Mouse (Mus musculus) intestine, postnatal 0 days (tissue): ENCODE results near the gene Tcf25. TPM values are rescaled to one million over a fixed set of nuclear protein-coding genes. Genes with fewer than 3 reads are reported as not detected.
"Not testable (repeated sequence)": the region's sequence is repeated elsewhere in the genome, so short reads cannot be mapped to it uniquely, and the experiment has no call there.

Experiments used
- ATAC-seq: fragments of 200-750 bp; cut with Nextera tagmentation; 2 replicates; pipeline ENCODE4 v1.8.0; 2017; ENCODE audit warnings: mild to moderate bottlenecking, moderate TSS enrichment, moderate library complexity
- H3K27ac ChIP-seq: fragments of 300-500 bp; sonication (generic); 2 replicates; pipeline ENCODE4 v1.5.1; 2014; ENCODE audit warnings: mild to moderate bottlenecking, low read depth, low read length, moderate library complexity
- H3K27me3 ChIP-seq: fragments of 300-500 bp; sonication (generic); replicated peaks from 2 replicates; pipeline ENCODE4 v1.6.1; 2014; ENCODE audit warnings: low read length, mixed read lengths; ENCODE audit not compliant: control insufficient read depth, insufficient read depth
- H3K36me3 ChIP-seq: fragments of 300-500 bp; sonication (generic); 2 replicates; pipeline ENCODE4 v1.6.1; 2014; ENCODE audit warnings: mild to moderate bottlenecking, moderate library complexity; ENCODE audit not compliant: control insufficient read depth, insufficient read depth
- H3K4me1 ChIP-seq: fragments of 300-500 bp; sonication (generic); replicated peaks from 2 replicates; pipeline ENCODE4 v1.6.1; 2014; ENCODE audit warnings: antibody characterized with exemption, low read length, mixed read lengths; ENCODE audit not compliant: control insufficient read depth, insufficient read depth
- H3K4me2 ChIP-seq: fragments of 300-500 bp; sonication (generic); replicated peaks from 2 replicates; pipeline ENCODE4 v1.6.1; 2014; ENCODE audit warnings: low read depth, mild to moderate bottlenecking, moderate library complexity
- H3K4me3 ChIP-seq: fragments of 300-500 bp; sonication (generic); 2 replicates; pipeline ENCODE4 v1.5.1; 2014; ENCODE audit warnings: low read depth, low read length
- H3K9ac ChIP-seq: fragments of 300-500 bp; sonication (generic); 2 replicates; pipeline ENCODE4 v1.6.1; 2014; ENCODE audit warnings: mild to moderate bottlenecking, low read depth, low read length
- H3K9me3 ChIP-seq: fragments of 300-500 bp; sonication (generic); 2 replicates; pipeline ENCODE4 v1.6.1; 2016; ENCODE audit warnings: mixed run types; ENCODE audit not compliant: control insufficient read depth
- CTCF ChIP-seq: sonication (generic); IDR thresholded peaks from 2 replicates; pipeline ENCODE4 v1.5.1; 2016; ENCODE audit warnings: low read depth, mild to moderate bottlenecking, control low read depth, antibody characterized with exemption, moderate library complexity
- WGBS: fragments of 180-500 bp; shearing (Covaris S2); extraction: QIAGEN DNeasy Blood & Tissue Kit; methylation state at CpG from one replicate; pipeline ENCODE4 v1.1.7; 2014; 5-methylcytosine and 5-hydroxymethylcytosine counted together
- polyA plus RNA-seq: library from polyadenylated mRNA; unstranded; fragments of >200 nt; fragmentation: Nextera tagmentation; extraction: Ambion mirVana; gene quantifications from 2 replicates; pipeline ENCODE4 v1.2.1, GENCODE M21; 2015

Gene Tcf25
- polyA plus RNA-seq, 1 experiment from 2014 or later: 147 TPM

GRCm38 (mm10) chr8:123446799-123447198, 73.2 kb downstream of the Tcf25 start:
- ATAC-seq: no peak
- H3K4me3 ChIP-seq: no peak overlapping the region
- TF ChIP-seq CTCF: no peak
- H3K4me2 ChIP-seq: no peak overlapping the region
- H3K9me3 ChIP-seq: no peaks in the 10 kb centered on the region
- 75% methylated on average over 6 of the region's 6 CpGs for WGBS
- no peaks in the 10 kb centered on the region for H3K27me3 ChIP-seq
- H3K36me3 ChIP-seq: no peaks in the 10 kb centered on the region; the same call in 1 of the 2 replicates
- no peak overlapping the region for H3K9ac ChIP-seq
- no peak overlapping the region for H3K27ac ChIP-seq
- no peaks in the 10 kb centered on the region for H3K4me1 ChIP-seq

GRCm38 (mm10) chr8:123450783-123451182, 77.2 kb downstream of the Tcf25 start:
- H3K4me2 ChIP-seq: no peak overlapping the region
- H3K9me3 ChIP-seq: no peaks in the 10 kb centered on the region
- TF ChIP-seq CTCF: no peak
- H3K4me1 ChIP-seq: no peaks in the 10 kb centered on the region
- 89% methylated on average over 5 of the region's 5 CpGs for WGBS
- H3K27me3 ChIP-seq: no peaks in the 10 kb centered on the region
- H3K27ac ChIP-seq: no peak overlapping the region
- H3K4me3 ChIP-seq: no peak overlapping the region
- no peak overlapping the region for H3K9ac ChIP-seq
- H3K36me3 ChIP-seq: peaks cover 33% of the 10 kb centered on the region
- ATAC-seq: no peak

GRCm38 (mm10) chr8:123451747-123452146, 78.2 kb downstream of the Tcf25 start:
- not testable (repeated sequence) for H3K9me3 ChIP-seq, H3K9ac ChIP-seq, ATAC-seq, H3K27ac ChIP-seq, H3K27me3 ChIP-seq, H3K4me2 ChIP-seq, H3K4me3 ChIP-seq, H3K4me1 ChIP-seq
- WGBS: 91% methylated on average over 12 of the region's 12 CpGs
- H3K36me3 ChIP-seq: peaks cover 42% of the 10 kb centered on the region

- Histone ChIP-seq H3K36me3 (peaks cover 42% of the 10 kb centered on the region), H3K4me2 (no peak overlapping the region), H3K27ac (no peak overlapping the region), H3K4me3 (no peak overlapping the region), H3K27me3 (no peaks in the 10 kb centered on the region), H3K9me3 (no peaks in the 10 kb centered on the region), H3K9ac (no peak overlapping the region), H3K4me1 (no peaks in the 10 kb centered on the region)
- TF ChIP-seq CTCF: no peak
- ATAC-seq: no peak
- WGBS: 76% methylated on average over 4 of the region's 4 CpGs
Observed at GRCm38 (mm10) chr8:123452149-123452548, 78.6 kb downstream of the Tcf25 start.

GRCm38 (mm10) chr8:123453291-123453690, 79.7 kb downstream of the Tcf25 start:
- Histone ChIP-seq H3K4me2 (no peak overlapping the region), H3K4me3 (no peak overlapping the region), H3K27me3 (no peaks in the 10 kb centered on the region), H3K9ac (no peak overlapping the region), H3K9me3 (no peaks in the 10 kb centered on the region), H3K4me1 (no peaks in the 10 kb centered on the region), H3K27ac (no peak overlapping the region), H3K36me3 (peaks cover 50% of the 10 kb centered on the region)
- ATAC-seq: no peak
- no peak for TF ChIP-seq CTCF
- 75% methylated on average over 7 of the region's 7 CpGs for WGBS

Other genes with a start within 250 kb of the Tcf25 start
- gene Sult5a1, start 215.4 kb upstream of the Tcf25 start, polyA plus RNA-seq: 3.4 and 3.5 TPM in 2 replicates
- gene Dpep1, start 187.5 kb upstream of the Tcf25 start, polyA plus RNA-seq: 30.8 and 32.7 TPM in 2 replicates
- gene Chmp1a, start 161.0 kb upstream of the Tcf25 start, polyA plus RNA-seq: 203 TPM in 2 replicates
- 0.55 and 1.2 TPM in 2 replicates for gene Spata33, start 160.9 kb upstream of the Tcf25 start, polyA plus RNA-seq
- 11.8 and 14.0 TPM in 2 replicates for gene Cdk10, start 148.9 kb upstream of the Tcf25 start, polyA plus RNA-seq
- 5.0 TPM in 2 replicates for gene Spata2l, start 137.5 kb upstream of the Tcf25 start, polyA plus RNA-seq
- gene Zfp276, start 119.6 kb upstream of the Tcf25 start, polyA plus RNA-seq: 7.2 and 7.4 TPM in 2 replicates
- 7.1 and 8.3 TPM in 2 replicates for gene Vps9d1, start 119.4 kb upstream of the Tcf25 start, polyA plus RNA-seq
- gene Fanca, start 55.2 kb upstream of the Tcf25 start, polyA plus RNA-seq: 5.3 and 7.8 TPM in 2 replicates
- 1.8 and 2.5 TPM in 2 replicates for gene Spire2, start 41.0 kb upstream of the Tcf25 start, polyA plus RNA-seq
- gene Mc1r, start 33.4 kb downstream of the Tcf25 start, polyA plus RNA-seq: not detected in 2 replicates
- 22.5 and 23.9 TPM in 2 replicates for gene Tubb3, start 37.7 kb downstream of the Tcf25 start, polyA plus RNA-seq
- gene Def8, start 49.8 kb downstream of the Tcf25 start, polyA plus RNA-seq: 16.6 and 18.4 TPM in 2 replicates
- 30.8 and 34.7 TPM in 2 replicates for gene Afg3l1, start 104.2 kb downstream of the Tcf25 start, polyA plus RNA-seq
- 0.87 and 0.93 TPM in 2 replicates for gene Dbndd1, start 141.7 kb downstream of the Tcf25 start, polyA plus RNA-seq
- gene Gas8, start 145.1 kb downstream of the Tcf25 start, polyA plus RNA-seq: 6.8 TPM in 2 replicates